Mouse (Mus musculus): ENCODE measurements at regions not wholly inside any gene's neighbourhood (a gene's known extent, or its start where the extent isn't known, plus 50 kb on each side); places are given as distances from the start of the nearest gene placed in this dataset.

- whole genome bisulfite sequencing, result 82% methylated on average over 7 of the region's 7 CpGs
- Histone ChIP-seq H3K4me1 (no peaks in the 10 kb centered on the region), H3K9me3 (no peaks in the 10 kb centered on the region), H3K4me3 (no peak overlapping the region), H3K27me3 (replicated peaks) (no peaks in the 10 kb centered on the region), H3K36me3 (replicated peaks) (no peaks in the 10 kb centered on the region), H3K4me2 (no peak overlapping the region), H3K9ac (no peak overlapping the region), H3K27ac (no peak overlapping the region)
- no peak for ATAC-seq (replicated peaks)
Observed at GRCm38 (mm10) chr12:107783831-107784230, 219.6 kb downstream of the Bcl11b start.

GRCm38 (mm10) chr12:107789818-107790217 is 213.6 kb downstream of the Bcl11b start:
- Histone ChIP-seq H3K9me3 (no peaks in the 10 kb centered on the region), H3K27me3 (replicated peaks) (no peaks in the 10 kb centered on the region), H3K9ac (no peak overlapping the region), H3K36me3 (replicated peaks) (no peaks in the 10 kb centered on the region), H3K4me2 (no peak overlapping the region), H3K27ac (no peak overlapping the region), H3K4me3 (no peak overlapping the region), H3K4me1 (no peaks in the 10 kb centered on the region)
- ATAC-seq (replicated peaks), result no peak
- WGBS, result 30% methylated on average over 6 of the region's 6 CpGs

GRCm38 (mm10) chr12:107800296-107800695 is 203.1 kb downstream of the Bcl11b start:
- Histone ChIP-seq H3K27ac (no peak overlapping the region), H3K9ac (no peak overlapping the region), H3K27me3 (replicated peaks) (no peaks in the 10 kb centered on the region), H3K4me3 (no peak overlapping the region), H3K36me3 (replicated peaks) (no peaks in the 10 kb centered on the region), H3K9me3 (no peaks in the 10 kb centered on the region), H3K4me1 (peaks cover 2% of the 10 kb centered on the region; the same call in 1 of the 2 replicates), H3K4me2 (no peak overlapping the region)
- no peak for ATAC-seq (replicated peaks)
- 90% methylated on average over 5 of the region's 5 CpGs for WGBS

- no peaks in the 10 kb centered on the region for H3K9me3 ChIP-seq
- H3K4me2 ChIP-seq, result no peak overlapping the region
- H3K4me3 ChIP-seq, result no peak overlapping the region
- no peaks in the 10 kb centered on the region for H3K36me3 ChIP-seq (replicated peaks)
- no peaks in the 10 kb centered on the region for H3K27me3 ChIP-seq (replicated peaks)
- no peak overlapping the region for H3K27ac ChIP-seq
- no peak overlapping the region for H3K9ac ChIP-seq
- WGBS, result 30% methylated on average over 11 of the region's 11 CpGs
- H3K4me1 ChIP-seq, result peaks cover 8% of the 10 kb centered on the region; the same call in 1 of the 2 replicates
- no peak for ATAC-seq (replicated peaks)
Observed at GRCm38 (mm10) chr12:107807634-107808033, 195.8 kb downstream of the Bcl11b start.

GRCm38 (mm10) chr12:107808158-107808715 is 195.2 kb downstream of the Bcl11b start:
- 57% methylated on average over 9 of the region's 9 CpGs for WGBS

GRCm38 (mm10) chr12:107811231-107811630 is 192.2 kb downstream of the Bcl11b start:
- Histone ChIP-seq H3K4me1 (peaks cover 8% of the 10 kb centered on the region; the same call in 1 of the 2 replicates), H3K9me3 (no peaks in the 10 kb centered on the region), H3K4me3 (no peak overlapping the region), H3K9ac (no peak overlapping the region), H3K27me3 (replicated peaks) (no peaks in the 10 kb centered on the region), H3K4me2 (no peak overlapping the region), H3K36me3 (replicated peaks) (no peaks in the 10 kb centered on the region), H3K27ac (no peak overlapping the region)
- no peak for ATAC-seq (replicated peaks)
- whole genome bisulfite sequencing, result 67% methylated on average over 5 of the region's 5 CpGs

More at GRCm38 (mm10) chr12:107808158-107808715, 195.2 kb downstream of the Bcl11b start:
- Histone ChIP-seq H3K9ac (no peak overlapping the region), H3K4me1 (peaks cover 8% of the 10 kb centered on the region; the same call in 1 of the 2 replicates), H3K4me2 (no peak overlapping the region), H3K27me3 (replicated peaks) (no peaks in the 10 kb centered on the region), H3K27ac (no peak overlapping the region), H3K9me3 (no peaks in the 10 kb centered on the region), H3K4me3 (no peak overlapping the region), H3K36me3 (replicated peaks) (no peaks in the 10 kb centered on the region)
- no peak for ATAC-seq (replicated peaks)

- Histone ChIP-seq H3K27ac (no peak overlapping the region), H3K27me3 (replicated peaks) (no peaks in the 10 kb centered on the region), H3K4me1 (peaks cover 6% of the 10 kb centered on the region; the same call in 1 of the 2 replicates), H3K9ac (no peak overlapping the region), H3K4me3 (no peak overlapping the region), H3K4me2 (no peak overlapping the region), H3K36me3 (replicated peaks) (no peaks in the 10 kb centered on the region), H3K9me3 (no peaks in the 10 kb centered on the region)
- no peak for ATAC-seq (replicated peaks)
- 62% methylated on average over 14 of the region's 14 CpGs for WGBS
Observed at GRCm38 (mm10) chr12:107812549-107813335, 190.7 kb downstream of the Bcl11b start.

GRCm38 (mm10) chr12:107814926-107815325 is 188.5 kb downstream of the Bcl11b start:
- no peak overlapping the region for H3K9ac ChIP-seq
- H3K27me3 ChIP-seq (replicated peaks), result no peaks in the 10 kb centered on the region
- no peaks in the 10 kb centered on the region for H3K36me3 ChIP-seq (replicated peaks)
- no peaks in the 10 kb centered on the region for H3K9me3 ChIP-seq
- no peaks in the 10 kb centered on the region for H3K4me1 ChIP-seq
- no peak overlapping the region for H3K4me2 ChIP-seq
- 87% methylated on average over 7 of the region's 7 CpGs for WGBS
- H3K27ac ChIP-seq, result no peak overlapping the region
- ATAC-seq (replicated peaks), result no peak
- H3K4me3 ChIP-seq, result no peak overlapping the region

- 90% methylated on average over 5 of the region's 5 CpGs for WGBS
- H3K27me3 ChIP-seq (replicated peaks), result no peaks in the 10 kb centered on the region
- no peak for ATAC-seq (replicated peaks)
Observed at GRCm38 (mm10) chr12:107823768-107824394, 179.5 kb downstream of the Bcl11b start.

GRCm38 (mm10) chr12:107825921-107826320 is 177.5 kb downstream of the Bcl11b start:
- H3K4me3 ChIP-seq, result no peak overlapping the region
- H3K36me3 ChIP-seq (replicated peaks), result no peaks in the 10 kb centered on the region
- no peak overlapping the region for H3K27ac ChIP-seq
- no peak for ATAC-seq (replicated peaks)
- H3K4me1 ChIP-seq, result no peaks in the 10 kb centered on the region
- H3K9me3 ChIP-seq, result no peaks in the 10 kb centered on the region
- no peak overlapping the region for H3K4me2 ChIP-seq
- H3K27me3 ChIP-seq (replicated peaks), result no peaks in the 10 kb centered on the region
- WGBS, result 89% methylated on average over 4 of the region's 4 CpGs
- no peak overlapping the region for H3K9ac ChIP-seq

More at GRCm38 (mm10) chr12:107823768-107824394, 179.5 kb downstream of the Bcl11b start:
- Histone ChIP-seq H3K27ac (no peak overlapping the region), H3K9me3 (no peaks in the 10 kb centered on the region), H3K36me3 (replicated peaks) (no peaks in the 10 kb centered on the region), H3K9ac (no peak overlapping the region), H3K4me3 (no peak overlapping the region), H3K4me2 (no peak overlapping the region), H3K4me1 (no peaks in the 10 kb centered on the region)

GRCm38 (mm10) chr12:107831400-107832128 is 171.8 kb downstream of the Bcl11b start:
- no peaks in the 10 kb centered on the region for H3K9me3 ChIP-seq
- no peak overlapping the region for H3K4me3 ChIP-seq
- 40% methylated on average over 13 of the region's 13 CpGs for WGBS
- no peak overlapping the region for H3K27ac ChIP-seq
- H3K36me3 ChIP-seq (replicated peaks), result no peaks in the 10 kb centered on the region
- no peak overlapping the region for H3K4me2 ChIP-seq
- no peaks in the 10 kb centered on the region for H3K4me1 ChIP-seq
- ATAC-seq (replicated peaks), result no peak
- H3K9ac ChIP-seq, result no peak overlapping the region
- no peaks in the 10 kb centered on the region for H3K27me3 ChIP-seq (replicated peaks)

- WGBS, result 96% methylated on average over 8 of the region's 8 CpGs
- Histone ChIP-seq H3K27ac (no peak overlapping the region), H3K4me1 (no peaks in the 10 kb centered on the region), H3K4me3 (no peak overlapping the region), H3K36me3 (replicated peaks) (no peaks in the 10 kb centered on the region), H3K27me3 (replicated peaks) (no peaks in the 10 kb centered on the region), H3K4me2 (no peak overlapping the region), H3K9me3 (no peaks in the 10 kb centered on the region), H3K9ac (no peak overlapping the region)
- no peak for ATAC-seq (replicated peaks)
Observed at GRCm38 (mm10) chr12:107833001-107833400, 170.4 kb downstream of the Bcl11b start.

Data from midbrain, embryonic 15.5 days (tissue).